Mouse (Mus musculus) cerebellum, postnatal 14 days (tissue): ENCODE measurements around the gene Poglut1.
A peak's percentile ranks its signal among the peaks of the same experiment; 100 is the strongest.

Experiments used
- DNase-seq, 2 experiments: peaks; one replicate each; pipeline ENCODE4 v3.0.0; 2021; ENCODE audit warnings: mixed read lengths in 2 of 2

Poglut1 gene

GRCm38 (mm10) chr16:38549479-38550396 lies at the start of gene Poglut1:
Gene Poglut1 (minus strand): TSS chr16:38550258.
- peak; percentile 89 to 91 for DNase-seq

GRCm38 (mm10) chr16:38598986-38599680 lies 49.1 kb upstream of the Poglut1 start:
- no peak for DNase-seq

GRCm38 (mm10) chr16:38596651-38597050 lies 46.6 kb upstream of the Poglut1 start:
- no peak for DNase-seq

GRCm38 (mm10) chr16:38596099-38596498 lies 46.0 kb upstream of the Poglut1 start:
- DNase-seq, result no peak

- no peak for DNase-seq
These were observed 44.4 kb upstream of the Poglut1 start for GRCm38 (mm10) chr16:38594435-38594834.

GRCm38 (mm10) chr16:38592946-38593345 lies 42.9 kb upstream of the Poglut1 start:
- DNase-seq, result no peak

DNA sequence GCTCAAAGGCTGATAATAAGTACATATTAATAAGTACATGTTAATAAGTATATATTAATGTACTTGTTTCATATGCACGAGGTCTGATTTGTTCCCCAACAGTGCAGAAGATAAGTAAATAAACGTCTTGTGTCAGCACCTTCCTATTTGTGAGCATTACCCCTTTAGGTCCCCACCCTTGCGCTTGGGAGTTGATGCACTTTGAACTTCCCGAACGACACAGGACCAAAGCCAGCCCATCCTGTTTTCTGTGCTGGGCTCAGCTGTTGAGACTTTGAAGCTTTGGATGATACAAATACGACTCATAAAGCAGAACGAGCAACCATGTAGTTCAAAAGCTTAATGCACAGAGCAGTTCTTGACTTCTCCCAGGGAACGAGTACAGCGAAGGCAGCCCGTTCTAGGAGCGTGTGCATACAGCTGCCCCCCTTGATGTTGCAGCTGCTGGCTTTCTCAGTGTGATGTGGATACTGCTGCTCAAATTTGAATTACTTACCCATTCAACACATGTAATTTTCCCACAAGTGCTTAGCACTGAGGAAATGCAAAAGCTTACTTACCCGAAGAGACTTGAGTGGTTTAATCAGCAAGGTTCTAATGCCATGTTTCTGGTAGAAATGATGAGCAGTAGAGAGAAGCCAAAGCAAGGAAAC lies 42.1 kb upstream of the Poglut1 start:
- no peak for DNase-seq

- DNase-seq, result no peak
These were observed 41.4 kb upstream of the Poglut1 start for GRCm38 (mm10) chr16:38591506-38591905.

DNA sequence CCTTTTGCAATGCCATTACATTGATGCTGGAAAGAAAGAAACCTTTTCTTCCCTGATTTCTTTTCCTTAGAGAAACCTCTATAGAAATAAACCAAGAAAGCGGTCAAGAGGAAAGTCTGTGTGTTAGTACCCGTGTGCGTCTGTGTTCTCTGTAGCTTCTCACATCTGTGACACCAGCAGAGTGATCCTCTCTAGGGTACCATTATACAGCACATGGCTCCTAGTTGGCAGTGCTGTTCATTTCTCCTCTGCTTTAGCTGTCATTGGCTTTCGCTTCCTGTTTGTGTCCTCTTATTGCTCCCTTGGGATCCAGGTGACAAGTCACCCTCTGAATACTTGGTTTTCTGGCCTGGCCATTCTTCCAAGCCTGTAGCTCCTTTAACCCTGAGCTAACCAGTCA lies 37.5 kb upstream of the Poglut1 start:
- DNase-seq, result no peak

- no peak for DNase-seq
These were observed 37.1 kb upstream of the Poglut1 start for GRCm38 (mm10) chr16:38587163-38587562.

DNA sequence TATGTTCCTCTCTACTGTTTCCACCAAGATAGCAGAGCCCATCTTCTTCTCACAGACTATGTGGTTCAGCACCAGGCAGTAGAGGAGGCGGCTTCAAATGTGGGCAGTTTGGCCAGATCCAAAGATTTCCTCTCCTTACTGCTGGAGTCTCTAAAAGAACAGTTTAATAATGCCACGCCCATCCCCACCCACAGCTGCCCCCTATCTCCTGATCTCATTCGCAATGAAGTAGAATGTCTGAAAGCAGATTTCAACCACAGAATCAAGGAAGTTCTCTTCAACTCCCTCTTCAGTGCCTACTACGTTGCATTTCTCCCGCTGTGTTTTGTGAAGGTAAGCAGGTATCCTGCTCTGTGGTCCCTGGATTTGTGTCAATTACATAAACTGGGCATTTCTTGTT lies 35.1 kb upstream of the Poglut1 start:
- no peak for DNase-seq

GRCm38 (mm10) chr16:38584761-38585160 lies 34.7 kb upstream of the Poglut1 start:
- no peak for DNase-seq

DNA sequence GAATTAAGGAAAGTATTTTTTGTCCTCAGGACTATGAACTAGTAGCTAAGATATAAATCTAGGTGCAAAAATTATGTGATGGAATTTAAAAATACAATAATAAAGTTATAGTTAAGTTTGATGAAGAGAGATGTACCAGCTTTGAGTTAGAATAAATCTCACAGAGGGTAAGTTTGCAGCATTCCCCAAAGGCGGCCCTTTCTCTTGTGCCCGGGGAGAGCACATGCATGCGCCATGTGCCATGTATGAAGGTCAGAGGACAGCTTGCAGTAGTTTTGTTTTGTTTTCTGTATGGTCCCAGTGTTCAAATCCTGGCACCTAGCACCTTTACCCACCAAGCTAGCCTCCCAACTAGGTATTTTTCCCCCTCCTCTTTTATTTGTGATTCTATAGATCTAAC lies 21.4 kb upstream of the Poglut1 start:
- DNase-seq, result no peak

DNA sequence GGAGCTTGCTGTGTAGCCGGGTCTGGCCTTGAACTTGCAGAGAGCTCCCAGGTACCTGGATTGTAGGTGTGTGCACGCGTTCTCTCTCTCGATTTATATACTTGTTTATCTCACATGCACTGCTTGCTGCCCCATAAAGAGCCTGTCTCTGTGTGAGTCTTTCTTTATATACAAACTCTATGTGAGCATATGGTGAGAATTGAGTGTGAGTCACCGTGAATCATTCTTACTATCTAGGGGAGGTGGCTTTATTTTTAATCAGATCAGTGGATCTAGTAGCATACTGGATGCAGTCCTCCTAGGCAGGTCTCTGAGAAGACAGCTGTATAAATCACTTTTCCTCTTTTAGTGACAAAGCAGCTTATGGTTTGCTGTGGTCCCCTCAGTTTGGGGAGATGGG lies 18.1 kb upstream of the Poglut1 start:
- DNase-seq, result no peak

GRCm38 (mm10) chr16:38563516-38563915 lies 13.5 kb upstream of the Poglut1 start:
- no peak for DNase-seq

GRCm38 (mm10) chr16:38562968-38563327 lies 12.9 kb upstream of the Poglut1 start:
- DNase-seq, result no peak

DNA sequence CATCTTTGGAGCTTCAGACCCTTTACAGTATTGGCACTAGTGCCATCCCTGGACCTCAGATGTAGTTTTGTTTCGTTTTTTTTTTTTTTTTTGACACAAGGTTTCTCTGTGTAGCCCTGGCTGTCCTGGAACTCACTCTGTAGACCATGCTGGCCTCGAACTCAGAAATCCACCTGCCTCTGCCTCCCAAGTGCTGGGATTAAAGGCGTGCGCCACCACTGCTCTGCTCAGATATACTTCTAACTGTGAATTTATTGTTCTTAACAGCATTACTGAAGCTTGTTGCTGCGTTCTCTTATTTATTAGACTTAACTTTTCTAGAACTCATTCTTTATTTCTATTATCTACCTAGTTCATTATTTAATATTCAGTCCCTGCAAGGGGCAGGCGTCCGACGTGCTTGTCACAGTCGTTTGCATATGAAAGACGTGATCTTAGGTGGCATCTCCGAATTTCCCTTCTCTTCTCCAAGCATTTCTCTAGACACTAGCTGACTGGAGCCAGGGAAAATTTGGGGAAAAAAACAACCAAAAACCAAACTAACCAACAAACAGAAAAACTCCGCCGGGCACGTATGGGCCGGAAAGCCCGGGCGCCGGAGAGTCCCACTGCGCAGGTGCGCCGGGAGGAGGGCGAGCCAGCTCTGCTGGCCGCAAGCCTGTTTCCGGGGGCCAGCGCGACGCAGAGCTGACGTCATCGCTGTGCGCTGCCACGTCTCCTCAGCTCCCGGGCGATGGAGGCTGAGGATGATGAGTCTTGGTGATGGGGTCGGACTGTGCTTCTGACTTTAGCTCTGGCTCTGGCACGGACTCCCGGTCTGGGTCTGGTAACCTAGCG lies 12.3 kb upstream of the Poglut1 start:
- DNase-seq, result peak; percentile 97 to 99

- no peak for DNase-seq
These were observed 8.2 kb upstream of the Poglut1 start, which contains the start of gene Tmem39a for GRCm38 (mm10) chr16:38558221-38558748. Gene Tmem39a (plus strand): TSS chr16:38558698.

GRCm38 (mm10) chr16:38555988-38556387 lies 5.9 kb upstream of the Poglut1 start:
- no peak for DNase-seq

- no peak for DNase-seq
These were observed 2.1 kb downstream of the Poglut1 start for GRCm38 (mm10) chr16:38548000-38548399.

GRCm38 (mm10) chr16:38538716-38539380 lies 11.2 kb downstream of the Poglut1 start:
- no peak for DNase-seq
